Mouse (Mus musculus): Measurements from ENCODE around the gene Tmem88b.

Tmem88b gene

DNA sequence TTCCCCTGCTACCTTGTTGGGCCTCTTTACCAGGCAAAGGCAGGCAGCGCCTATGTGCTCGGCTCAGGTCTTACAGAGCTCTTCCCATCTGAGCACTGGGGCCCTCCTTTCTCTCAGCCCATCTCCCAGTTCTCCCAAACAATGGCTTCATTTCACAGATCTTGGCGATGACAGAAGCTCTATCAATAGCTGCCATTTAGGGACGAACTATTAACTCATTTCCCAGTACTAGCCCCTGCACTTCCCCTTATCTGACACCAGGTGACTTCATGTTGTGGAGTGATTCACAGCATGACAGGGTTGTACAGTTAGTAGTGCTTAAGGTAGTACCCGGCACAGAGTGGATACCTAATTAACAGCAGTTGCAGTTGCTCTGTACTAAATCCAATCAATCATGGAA is at the start of gene Tmem88b:
Gene Tmem88b (minus strand): TSS at position 56 of the 400 bp plus-strand sequence.
- no peak for DNase-seq (ENCODE audit: low read depth in 1 of 2, low spot score in 2 of 2)

DNA sequence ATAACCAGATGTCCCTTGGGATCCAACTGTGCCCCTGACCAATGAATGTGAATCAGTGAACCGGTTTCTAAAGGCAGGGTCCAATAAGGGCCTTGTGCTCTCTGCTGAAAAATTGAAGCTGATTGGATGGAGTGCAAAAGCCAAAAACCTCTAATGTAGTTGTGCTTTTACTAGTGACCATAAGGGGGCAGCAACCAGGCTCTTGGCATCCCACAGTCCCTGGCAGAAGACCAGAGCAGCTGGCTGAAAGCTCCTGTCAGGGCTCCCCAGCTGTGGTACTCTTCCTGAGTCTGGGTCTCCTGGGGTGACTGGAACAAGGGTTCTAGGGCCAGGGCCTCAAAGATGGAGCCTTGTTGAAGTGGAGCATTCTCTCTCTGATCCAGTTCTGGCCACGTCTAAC is 48.2 kb upstream of the Tmem88b start:
- peak in 1 of 2 experiments; percentile 26 for DNase-seq (ENCODE audit: low read depth in 1 of 2, low spot score in 2 of 2)

DNA sequence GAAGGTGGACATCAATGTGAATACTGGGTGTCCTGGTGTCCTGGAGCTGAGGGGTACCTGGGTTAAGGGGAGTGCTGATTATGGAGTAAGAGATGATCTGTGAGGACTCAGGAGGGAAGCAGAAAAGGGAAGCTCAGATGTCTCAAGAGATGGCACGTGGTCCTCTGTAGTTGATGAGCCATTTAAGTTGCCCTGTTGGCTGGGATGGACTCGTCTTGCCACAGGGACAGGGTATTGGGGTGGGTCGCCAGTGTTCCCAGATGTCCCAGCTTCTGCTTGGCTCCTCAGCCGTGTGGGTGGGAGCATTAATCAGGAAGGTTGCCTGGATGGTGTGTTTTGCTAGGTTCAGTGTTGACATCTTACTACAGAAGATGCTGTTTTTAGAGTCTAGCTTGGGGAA is 47.6 kb upstream of the Tmem88b start:
- no peak for DNase-seq (ENCODE audit: low read depth in 1 of 2, low spot score in 2 of 2)

DNA sequence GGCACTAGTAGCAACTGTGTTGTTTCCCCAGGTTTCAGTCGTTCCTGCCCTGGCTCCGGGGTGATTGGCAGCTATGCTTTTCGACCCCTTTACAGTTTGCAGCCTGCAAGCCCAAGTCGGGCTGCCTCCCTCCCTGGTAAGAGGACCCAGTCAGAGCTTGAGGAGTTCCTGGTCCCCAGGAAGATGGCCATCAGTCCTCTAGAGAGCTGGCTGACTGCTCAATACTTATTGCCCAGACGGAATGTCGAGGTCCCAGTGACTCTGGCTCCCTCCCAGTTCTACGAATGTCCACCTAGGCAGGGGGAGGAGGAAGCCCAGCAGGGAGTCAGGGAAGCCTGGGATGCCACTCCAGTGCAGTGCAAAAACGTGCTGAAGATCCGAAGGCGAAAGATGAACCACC is 46.6 kb upstream of the Tmem88b start:
- no peak for DNase-seq (ENCODE audit: low read depth in 1 of 2, low spot score in 2 of 2)

DNA sequence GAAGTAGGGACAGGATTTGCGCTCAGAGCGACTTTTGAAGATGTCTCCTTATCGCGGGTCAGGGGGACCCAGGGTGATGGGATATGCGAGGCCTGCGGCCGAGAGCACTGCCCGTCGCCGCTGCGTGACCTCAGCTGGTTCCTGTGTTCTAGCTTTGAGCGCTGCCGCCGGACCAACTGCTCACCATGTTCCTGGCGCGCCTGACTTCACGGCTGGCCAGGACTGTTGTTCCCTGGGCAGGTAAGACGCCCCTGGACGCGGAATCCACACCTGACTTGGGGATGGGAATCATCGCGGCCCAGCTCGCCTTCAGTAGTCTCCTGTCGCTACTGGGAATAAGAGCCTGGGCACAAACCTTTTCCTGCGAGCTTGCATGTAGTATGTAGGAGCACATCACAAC is 46.2 kb upstream of the Tmem88b start:
- no peak for DNase-seq (ENCODE audit: low read depth in 1 of 2, low spot score in 2 of 2)

DNA sequence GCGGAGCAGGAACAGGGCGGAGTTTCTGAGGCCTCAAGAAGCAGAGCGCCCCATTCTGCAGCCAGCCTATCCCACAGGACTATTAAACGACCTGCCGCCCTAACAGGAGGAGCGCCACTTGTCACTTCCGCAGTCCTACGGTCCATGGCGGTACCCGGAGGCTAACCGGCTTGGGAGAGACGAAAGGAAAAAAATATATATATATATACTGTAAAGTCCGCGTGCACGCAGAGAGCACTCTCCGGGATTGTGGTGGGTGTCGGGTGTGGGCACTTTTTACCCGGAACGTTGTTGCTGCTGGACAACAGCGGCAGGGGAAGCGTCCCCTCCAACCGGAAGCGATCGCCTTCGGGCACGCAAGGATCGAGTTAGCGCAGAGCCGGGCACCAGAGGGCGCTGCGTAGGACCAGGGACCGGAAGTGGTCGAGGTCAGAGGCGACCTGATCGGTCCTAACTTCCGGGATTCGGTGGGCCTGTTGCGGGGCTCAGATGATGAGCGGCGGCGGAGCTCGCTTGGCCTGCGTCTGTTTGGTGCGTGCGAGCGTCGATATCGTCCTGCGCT is 45.6 kb upstream of the Tmem88b start, which contains the start of gene Aurkaip1:
Gene Aurkaip1 (plus strand): TSS at position 68 of the 562 bp plus-strand sequence.
- peak; percentile 87 to 92 for DNase-seq (ENCODE audit: low read depth in 1 of 2, low spot score in 2 of 2)

DNA sequence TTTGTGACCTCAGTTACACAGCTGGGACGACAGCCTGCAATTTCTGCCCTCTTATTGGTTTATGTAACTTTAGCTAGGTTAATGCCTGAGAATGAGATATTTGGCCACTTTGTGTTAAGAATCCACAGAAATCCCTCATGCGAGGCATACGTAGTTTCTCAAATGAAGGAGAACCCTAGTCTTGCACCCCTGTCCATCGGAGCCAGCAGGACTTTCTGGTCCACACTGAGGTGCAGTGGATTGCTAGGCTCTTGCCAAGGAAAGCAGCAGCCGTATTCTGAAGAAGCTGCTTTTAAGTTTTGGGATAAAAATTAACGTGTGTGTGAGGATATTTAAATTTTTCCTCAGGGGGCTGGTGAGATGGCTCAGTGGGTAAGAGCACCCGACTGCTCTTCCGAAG is 44.9 kb upstream of the Tmem88b start:
- DNase-seq (ENCODE audit: low read depth in 1 of 2, low spot score in 2 of 2) = no peak

DNA sequence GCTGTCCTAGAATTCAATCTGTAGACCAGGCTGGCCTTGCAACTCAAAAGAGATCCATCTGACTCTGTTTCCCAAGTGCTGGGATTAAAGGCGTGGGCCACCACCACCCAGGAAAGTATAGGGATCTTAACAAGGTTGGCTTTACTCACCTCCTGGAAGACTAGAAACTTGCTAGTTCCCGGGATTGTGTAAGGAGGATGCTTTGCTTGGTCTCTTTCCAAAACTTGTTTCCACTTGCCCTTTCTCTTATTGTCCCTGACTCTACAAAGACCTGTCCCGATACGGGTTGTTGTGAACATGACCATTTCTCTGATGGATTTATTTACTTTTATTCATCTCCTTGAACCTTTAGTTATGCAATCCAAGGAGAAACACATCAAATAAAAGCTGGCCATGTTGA is 44.2 kb upstream of the Tmem88b start:
- DNase-seq (ENCODE audit: low read depth in 1 of 2, low spot score in 2 of 2) = no peak

DNA sequence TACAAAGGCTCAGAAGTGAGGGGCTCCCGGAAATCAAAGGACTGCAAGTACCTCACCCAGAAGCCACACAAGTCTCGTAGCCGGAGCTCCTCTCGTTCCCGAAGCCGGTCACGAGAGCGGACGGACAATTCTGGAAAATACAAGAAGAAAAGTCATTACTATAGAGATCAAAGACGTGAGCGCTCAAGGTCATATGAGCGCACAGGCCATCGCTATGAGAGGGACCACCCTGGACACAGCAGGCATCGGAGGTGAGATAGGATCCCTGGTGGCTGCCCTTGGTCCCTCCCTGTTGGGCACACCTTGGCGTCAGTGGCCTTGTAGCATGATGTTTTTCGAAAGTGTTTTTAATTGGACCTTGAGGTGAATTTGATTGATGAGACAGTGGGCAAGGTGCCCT is 37.8 kb upstream of the Tmem88b start:
- no peak for DNase-seq (ENCODE audit: low read depth in 1 of 2, low spot score in 2 of 2)

DNA sequence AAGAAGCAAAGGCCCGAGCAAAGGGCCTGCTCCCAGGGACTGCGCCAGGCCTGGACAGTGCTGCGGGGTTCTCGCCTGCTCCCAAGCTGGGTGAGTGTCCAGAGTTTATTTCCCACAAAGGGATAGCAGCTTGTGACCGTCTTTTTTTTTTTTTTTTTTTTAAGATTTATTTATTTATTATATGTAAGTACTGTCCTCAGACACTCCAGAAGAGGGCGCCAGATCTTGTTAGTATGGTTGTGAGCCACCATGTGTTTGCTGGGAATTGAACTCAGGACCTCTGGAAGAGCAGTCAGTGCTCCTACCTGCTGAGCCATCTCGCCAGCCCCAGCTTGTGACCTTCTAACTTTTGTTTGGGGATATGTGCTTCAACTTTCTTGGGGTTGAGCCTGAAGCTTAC is 35.4 kb upstream of the Tmem88b start:
- no peak for DNase-seq (ENCODE audit: low read depth in 1 of 2, low spot score in 2 of 2)

DNA sequence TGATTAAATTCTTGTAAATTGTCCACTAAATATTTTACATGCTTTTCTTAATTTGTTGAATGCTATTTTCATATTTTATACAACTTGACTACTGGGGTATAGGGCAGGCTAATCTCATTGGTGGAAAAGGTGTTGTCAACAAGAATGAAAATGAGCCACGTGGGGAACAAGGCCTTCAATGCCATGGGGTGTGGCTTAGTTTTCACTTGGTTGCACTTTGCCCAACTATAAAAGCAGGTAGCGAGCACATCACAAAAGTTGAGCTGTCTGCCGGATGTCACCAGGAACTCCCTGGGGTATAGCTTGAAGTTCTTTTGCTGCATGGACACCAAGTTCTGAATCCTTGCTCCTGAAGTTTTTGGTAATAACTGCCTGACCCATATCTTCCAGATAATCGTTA is 31.9 kb upstream of the Tmem88b start:
- DNase-seq (ENCODE audit: low read depth in 1 of 2, low spot score in 2 of 2) = no peak

DNA sequence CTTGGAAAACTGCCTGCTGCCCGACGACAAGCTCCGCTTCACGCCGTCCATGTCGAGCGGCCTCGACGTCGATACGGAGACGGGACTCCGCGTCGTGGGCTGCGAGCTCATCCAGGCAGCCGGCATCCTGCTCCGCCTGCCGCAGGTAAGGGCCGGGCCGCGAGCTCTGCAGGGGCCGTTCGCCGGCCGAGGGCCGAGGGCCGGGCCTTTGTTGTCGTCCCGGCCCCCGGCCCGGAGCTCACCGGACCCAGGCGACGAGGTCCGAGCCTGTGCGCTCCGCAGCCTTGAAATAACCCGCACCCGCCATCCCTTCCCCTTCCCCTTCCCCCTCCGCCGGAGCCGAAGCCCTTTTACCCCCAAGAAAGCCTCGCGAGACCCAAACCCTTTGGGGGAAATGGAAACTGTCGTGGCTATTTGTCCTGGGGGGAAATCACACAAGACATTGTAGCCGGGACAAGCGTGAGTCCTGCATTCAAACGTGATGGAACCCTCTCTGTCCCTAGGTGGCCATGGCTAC is 27.0 kb upstream of the Tmem88b start:
- DNase-seq (ENCODE audit: low read depth in 1 of 2, low spot score in 2 of 2) = no peak

DNA sequence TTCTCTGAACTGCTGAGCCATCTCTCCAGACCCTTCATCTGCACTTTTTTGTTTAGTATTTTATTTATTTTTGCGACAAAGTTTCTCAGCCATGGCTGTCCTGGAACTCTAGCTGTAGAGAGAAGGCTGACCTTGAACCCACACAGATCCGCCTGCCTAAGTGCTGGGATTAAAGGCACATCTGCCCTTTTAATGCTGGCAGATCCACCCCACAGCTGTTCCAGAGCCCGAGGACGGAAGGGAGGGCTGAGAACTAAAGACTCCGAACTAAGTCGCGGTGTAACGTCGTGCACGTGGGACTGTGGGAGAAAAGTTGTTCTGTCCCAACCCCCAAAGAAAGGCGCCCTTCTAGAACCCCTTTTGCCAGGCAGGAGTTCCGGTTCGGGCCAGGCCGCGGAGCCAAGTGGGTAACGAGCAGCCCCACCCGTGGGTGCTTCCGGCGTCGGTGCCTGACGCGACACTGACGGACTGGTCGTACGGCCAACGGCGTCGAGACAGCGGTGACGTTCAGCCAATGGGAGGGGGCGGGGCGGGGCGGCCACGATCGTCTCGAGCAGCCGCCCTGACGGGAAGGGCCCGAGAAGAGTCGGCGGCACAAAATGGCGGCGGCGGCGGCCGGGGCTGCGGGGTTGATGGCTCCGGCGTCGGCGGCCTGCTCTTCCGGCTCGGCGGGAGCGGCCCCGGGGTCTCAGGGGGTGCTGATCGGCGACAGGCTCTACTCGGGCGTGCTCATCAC is 26.4 kb upstream of the Tmem88b start, which contains the start of gene Ccnl2:
Gene Ccnl2 (plus strand): TSS at position 561 of the 736 bp plus-strand sequence.
- peak; percentile 79 to 86 for DNase-seq (ENCODE audit: low read depth in 1 of 2, low spot score in 2 of 2)

DNA sequence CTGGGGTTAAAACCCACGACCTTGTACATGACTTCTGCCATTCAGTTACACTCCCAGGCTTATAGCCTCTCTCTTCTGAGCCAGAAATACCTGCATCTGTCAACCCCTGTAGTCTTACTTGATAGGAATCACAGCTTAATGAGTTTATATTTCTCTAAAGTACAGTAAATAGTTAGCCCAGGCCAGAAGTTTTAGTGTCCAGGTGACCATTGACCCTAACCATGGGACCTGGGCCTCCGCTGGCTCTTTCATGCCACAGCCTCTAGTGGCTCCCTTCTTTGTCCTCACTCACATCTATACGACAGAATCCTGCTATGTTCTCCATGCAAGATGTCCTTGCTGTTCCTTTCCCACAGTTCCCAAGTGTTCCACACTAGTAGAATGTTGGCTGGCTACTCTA is 22.2 kb upstream of the Tmem88b start:
- no peak for DNase-seq (ENCODE audit: low read depth in 1 of 2, low spot score in 2 of 2)

DNA sequence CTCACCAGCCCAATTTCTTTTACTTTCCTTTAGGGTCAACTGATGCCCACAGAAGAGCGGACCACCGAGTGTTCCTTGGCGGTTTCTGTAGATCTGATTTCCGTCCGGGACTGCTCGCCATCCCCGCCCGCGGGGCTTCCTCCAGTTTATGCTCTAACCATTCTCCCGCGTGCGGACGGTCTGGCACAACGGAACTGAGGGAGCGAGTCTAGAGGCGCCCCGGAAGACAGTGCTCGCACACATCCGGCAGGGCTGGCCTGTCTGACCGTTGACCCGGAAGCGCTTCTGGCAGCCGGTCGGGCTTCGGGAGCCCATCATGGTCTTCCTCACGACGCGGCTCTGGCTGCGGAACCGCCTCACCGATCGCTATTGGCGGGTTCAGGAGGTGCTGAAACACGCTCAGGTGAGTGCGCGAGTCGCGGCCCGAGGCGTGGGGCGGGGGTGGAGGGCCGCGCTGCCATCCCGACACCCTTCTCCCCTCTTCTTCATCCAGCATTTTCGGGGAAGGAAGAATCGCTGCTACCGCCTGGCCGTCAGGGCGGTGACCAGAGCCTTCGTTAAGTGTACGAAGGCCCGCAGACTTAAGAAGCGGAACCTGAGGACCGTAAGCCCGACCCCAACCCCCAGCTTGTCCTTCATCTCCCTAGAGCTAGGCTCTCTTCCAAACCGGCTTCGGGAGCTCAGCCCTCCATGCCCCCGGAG is 17.8 kb upstream of the Tmem88b start:
- peak; percentile 88 to 94 for DNase-seq (ENCODE audit: low read depth in 1 of 2, low spot score in 2 of 2)

DNA sequence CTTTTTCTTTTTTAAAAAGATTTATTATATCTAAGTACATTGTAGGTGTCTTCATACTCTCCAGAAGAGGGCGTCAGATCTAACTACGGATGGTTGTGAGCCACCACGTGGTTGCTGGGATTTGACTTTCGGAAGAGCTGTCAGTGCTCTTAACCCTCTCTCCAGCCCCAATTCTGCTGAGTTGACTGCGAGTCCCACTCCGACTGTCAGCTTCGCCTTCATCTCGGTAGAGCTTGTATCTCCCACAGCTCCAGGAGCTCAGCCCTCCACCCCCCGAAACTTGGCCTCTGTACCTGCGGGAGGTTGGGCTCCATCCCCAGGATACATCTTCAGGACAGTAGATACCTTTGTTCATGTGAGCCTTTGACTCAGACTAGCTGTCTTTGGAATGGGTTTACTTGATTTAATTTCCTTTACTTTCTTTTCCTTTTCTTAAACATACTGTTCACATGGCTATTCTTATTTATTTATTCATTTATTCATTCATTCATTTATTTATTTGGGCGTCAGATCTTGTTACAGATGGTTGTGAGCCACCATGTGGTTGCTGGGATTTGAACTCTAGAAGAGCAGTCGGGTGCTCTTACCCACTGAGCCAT is 17.2 kb upstream of the Tmem88b start, which contains the start of gene Mrpl20:
Gene Mrpl20 (plus strand): TSS at position 138 of the 599 bp plus-strand sequence.
- no peak for DNase-seq (ENCODE audit: low read depth in 1 of 2, low spot score in 2 of 2)

DNA sequence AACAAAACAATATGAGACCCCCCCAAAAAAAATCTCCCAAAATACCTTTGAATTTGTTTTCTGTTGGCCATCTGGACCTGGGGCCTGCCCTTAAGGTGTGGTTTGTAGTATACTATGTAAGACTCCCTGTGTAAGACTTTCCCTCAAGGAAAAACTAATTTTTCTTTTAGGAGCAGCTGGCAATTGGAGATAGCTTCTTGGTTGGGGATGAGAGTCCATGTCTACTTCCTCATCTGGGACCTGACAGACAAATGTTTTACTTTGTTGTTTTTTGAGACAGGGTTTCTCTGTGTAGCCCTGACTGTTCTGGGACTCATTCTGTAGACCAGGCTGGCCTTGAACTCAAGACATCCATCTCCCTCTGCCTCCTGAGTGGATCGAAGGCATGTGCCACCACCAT is 16.4 kb upstream of the Tmem88b start:
- DNase-seq (ENCODE audit: low read depth in 1 of 2, low spot score in 2 of 2) = no peak

DNA sequence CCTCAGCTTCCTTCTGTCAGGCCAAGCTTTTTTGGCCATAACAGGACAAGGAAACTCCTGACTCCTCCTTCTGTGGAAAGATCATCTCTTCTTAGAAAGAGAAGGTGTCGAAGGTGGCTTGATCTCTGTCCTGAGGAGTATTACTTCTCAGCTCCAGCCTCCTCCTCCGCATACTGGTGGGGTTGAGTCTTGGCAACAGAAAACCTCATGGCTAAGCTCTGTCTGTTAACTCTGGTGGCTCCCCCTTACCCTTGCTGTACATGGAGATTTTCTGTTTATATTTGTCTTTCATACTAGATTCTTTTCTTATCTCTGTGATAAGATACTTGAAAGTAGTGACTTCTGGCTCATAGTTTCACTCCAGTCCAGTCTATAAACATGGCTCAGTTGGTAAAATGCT is 8.1 kb upstream of the Tmem88b start:
- no peak for DNase-seq (ENCODE audit: low read depth in 1 of 2, low spot score in 2 of 2)

DNA sequence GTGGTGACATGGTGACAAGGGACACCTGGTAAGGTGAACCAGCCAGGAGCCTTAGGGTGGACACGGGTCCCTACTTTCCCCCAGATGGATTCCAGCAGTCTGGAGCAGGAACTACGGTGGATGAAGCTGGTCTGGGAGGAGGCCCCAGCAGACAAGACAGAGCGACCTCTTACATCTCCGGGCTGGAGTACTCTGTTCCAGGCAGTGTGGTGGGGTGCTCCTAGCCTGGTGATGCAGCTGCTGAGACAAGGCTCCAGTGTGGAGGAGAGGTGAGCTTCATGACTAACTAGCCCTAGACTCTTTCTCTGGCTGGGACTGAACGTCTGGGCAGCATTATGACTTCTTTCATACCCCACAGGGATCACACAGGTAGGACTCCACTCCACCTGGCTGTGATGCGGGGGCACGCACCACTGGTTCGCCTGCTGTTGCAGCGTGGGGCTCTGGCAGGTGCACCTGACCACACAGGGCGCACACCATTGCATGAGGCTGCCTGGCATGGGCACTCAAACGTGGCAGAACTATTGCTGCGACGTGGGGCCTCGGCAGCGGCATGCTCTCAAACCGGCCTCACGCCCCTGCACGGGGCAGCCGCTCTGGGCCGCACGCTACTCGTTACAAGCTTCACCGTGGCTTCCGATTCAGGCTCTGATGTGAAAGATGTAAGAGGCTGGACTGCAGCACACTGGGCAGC is 5.7 kb upstream of the Tmem88b start:
- no peak for DNase-seq (ENCODE audit: low read depth in 1 of 2, low spot score in 2 of 2)

DNA sequence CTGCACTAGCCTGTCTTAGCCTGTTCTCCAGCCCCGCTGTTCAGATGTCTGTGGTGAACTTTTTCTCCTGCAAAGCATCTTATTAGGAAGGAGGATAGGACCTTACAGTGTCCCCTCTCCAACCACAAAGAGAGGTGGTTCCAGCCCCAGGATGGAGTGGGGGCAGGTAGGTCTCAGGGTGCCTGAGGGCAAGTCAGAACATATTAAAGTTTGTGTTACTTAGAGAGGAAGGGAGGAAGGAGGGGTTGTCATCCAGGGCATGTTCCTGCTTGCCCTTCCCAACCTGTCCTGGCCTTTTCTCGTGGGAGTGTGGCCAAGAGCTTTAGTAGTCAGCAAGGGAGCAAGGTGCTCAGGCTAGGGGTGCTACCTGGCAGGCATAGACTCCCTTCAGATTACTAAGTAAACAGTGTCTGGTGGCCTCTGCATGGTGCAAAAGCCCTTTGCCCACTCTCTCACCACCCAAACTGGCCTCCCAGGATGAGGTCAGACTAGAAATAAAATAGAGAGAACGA is 5.0 kb upstream of the Tmem88b start:
- DNase-seq (ENCODE audit: low read depth in 1 of 2, low spot score in 2 of 2) = no peak

DNA sequence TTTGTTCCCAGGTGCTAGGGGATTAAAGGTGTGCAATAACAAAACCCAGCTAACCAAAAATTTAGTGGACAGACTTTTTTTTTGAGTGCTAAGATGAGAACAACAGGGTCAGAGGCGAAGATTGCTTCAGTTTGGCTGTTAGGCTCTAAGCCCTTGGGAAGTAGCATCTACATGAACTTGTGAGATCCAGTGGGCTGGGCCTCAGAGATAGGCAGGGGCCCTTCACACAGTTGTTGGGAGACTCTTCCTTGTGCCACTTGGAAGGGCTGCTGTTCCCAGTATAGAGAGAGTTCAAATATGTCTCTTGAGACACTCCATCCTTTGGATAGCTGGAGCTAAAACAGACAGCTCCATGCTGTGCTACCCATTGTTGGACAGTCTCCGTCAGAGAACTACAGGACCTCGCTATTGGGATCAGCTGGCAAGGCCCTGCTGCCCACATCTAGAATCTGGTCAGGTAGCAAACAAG is 4.4 kb upstream of the Tmem88b start, which contains the start of gene Ankrd65:
Gene Ankrd65 (plus strand): TSS at position 419 of the 469 bp plus-strand sequence.
- DNase-seq (ENCODE audit: low read depth in 1 of 2, low spot score in 2 of 2) = no peak
